Mouse (Mus musculus) brain, embryonic 14.5 days (tissue): ENCODE results near the gene Lmo2.

ENCODE experiments used
- CTCF ChIP-seq: fragments of 200-500 bp; IDR thresholded peaks from 2 replicates; pipeline ENCODE4 v1.5.1; 2012; ENCODE audit warnings: inconsistent platforms, mild to moderate bottlenecking, moderate library complexity, borderline replicate concordance; ENCODE audit not compliant: insufficient read depth, insufficient read length; ENCODE audit errors: extremely low read depth
- POLR2A ChIP-seq: fragments of 200-500 bp; IDR thresholded peaks from 2 replicates; pipeline ENCODE4 v1.6.1; 2012; ENCODE audit warnings: mild to moderate bottlenecking, inconsistent platforms, borderline replicate concordance; ENCODE audit not compliant: poor library complexity, insufficient read depth, insufficient read length, severe bottlenecking; ENCODE audit errors: extremely low read depth

DNA sequence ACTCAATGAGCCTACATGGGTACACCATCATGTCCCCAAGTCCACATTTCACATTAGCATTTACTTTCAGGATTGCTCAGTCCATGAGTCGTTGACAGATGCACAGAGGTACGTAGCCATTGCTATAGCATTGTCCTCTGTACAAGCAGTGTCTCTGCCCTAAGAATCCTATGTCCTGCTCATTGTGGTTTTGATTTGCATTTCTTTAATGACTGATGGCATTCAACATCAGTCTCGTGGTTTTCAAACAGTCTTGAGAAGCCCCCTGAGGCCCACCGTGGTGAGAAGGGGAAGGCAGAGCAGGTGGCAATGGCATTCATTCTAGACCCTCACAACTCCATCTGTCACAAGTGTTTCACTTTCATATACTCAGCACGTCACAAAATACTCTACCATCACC is 40.4 kb upstream of the Lmo2 start:
- TF ChIP-seq CTCF (no peak), POLR2A (no peak)
